Mouse (Mus musculus): ENCODE results near the gene Nol11. TPM values are rescaled to one million over a fixed set of nuclear protein-coding genes. Genes with fewer than 3 reads are reported as not detected.
"Not testable (repeated sequence)": the region's sequence is repeated elsewhere in the genome, so short reads cannot be mapped to it uniquely, and the experiment has no call there.

Nol11 gene
- total RNA-seq, 4 experiments from 2014 or later: 11.8 to 16.7 (median 14.3) TPM

DNA sequence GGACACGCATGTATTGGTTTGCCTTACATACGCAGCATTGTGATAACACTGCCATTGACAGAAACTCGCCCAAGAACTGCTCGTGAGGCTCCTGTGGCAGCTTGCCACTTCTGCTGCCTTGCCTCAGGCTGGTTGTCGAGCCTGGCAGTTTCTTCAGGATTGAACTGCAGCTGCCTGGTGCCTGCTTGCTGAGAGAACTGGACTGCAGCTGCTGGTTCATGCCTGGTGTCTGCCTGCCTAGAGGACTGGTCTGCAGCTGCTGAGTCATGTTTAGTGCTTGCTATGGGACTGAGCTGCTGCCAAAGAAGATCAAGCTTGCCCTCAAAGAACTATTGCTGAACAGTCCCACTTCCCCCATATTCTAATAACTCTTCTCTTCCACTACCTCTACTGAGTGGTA lies 33.9 kb downstream of the Nol11 start:
- DNase-seq (ENCODE audit: low spot score in 2 of 2): no peak

DNA sequence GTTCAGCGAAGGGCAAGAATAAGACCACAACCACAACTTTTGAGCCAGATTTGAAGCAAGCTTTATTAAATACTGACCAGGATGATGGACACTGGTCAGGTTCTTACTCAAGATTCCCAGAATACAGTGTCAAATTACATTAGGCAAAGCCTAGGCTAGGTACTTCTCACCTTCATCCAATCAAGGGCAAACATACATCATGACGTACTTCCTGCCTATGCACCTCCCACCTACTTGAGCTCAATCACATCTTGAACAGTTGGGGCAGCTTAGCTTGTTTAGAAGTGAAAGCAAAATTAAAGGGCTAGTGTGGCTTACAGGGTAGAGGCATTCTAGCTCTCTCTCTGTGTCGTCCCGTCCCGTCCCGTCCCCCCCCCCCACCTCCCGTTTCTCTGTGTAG lies 34.8 kb downstream of the Nol11 start:
- no peak for DNase-seq (ENCODE audit: low spot score in 2 of 2)

DNA sequence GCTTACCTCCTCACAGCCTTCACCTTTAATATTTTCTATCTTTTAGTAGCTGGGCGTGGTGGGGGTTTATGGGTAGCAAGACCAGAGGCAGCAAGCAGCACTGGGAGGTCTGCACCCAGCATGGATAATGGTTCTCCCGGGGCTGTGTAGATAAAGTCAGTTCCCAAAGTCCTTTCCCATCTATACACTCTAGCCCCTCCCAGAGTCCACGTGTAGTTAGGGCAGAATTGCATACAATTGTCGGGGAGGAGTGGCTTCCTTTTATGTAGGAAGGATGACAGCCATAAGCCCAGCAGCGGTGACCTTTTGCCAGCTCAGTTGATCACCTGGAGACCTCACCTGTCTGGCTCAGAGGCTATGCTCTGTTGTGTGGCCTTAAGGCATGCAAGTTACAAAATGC lies 35.5 kb downstream of the Nol11 start:
- no peak for DNase-seq (ENCODE audit: low spot score in 2 of 2)

DNA sequence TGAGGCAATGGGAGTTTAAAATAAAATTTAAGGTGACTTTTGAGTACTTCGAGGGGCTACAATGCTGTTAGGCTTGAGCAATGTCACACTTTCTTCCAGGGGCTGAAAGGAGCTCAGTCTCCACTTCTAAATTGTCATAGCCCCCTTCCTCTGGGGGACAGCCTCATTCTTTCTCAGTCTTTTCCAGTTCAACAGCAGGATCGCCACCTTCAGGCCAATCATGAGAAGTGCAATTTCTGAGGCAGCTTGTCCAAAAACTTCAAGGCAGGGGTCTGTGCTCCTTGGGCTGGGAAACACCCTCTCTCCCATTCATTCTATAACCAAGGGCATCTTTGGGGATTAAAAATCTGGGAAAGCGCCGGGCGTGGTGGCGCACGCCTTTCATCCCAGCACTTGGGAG lies 37.4 kb downstream of the Nol11 start:
- DNase-seq (ENCODE audit: low spot score in 2 of 2): no peak

DNA sequence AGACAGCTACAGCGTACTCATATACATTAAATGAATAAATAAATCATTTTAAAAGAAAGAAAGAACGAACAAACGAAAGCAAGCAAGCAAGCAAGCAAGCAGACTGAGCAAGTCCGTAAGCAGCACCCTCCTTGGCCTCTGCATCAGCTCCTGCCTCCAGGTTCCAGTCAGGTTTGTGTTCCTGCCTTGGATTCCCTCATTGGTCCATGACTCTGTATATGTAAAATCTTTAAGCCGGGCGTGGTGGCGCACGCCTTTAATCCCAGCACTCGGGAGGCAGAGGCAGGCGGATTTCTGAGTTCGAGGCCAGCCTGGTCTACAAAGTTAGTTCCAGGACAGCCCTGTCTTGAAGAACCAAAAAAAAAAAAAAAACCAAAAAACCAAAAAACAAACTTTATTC lies 45.2 kb downstream of the Nol11 start:
- not testable (repeated sequence) for DNase-seq (ENCODE audit: low spot score in 2 of 2)

DNA sequence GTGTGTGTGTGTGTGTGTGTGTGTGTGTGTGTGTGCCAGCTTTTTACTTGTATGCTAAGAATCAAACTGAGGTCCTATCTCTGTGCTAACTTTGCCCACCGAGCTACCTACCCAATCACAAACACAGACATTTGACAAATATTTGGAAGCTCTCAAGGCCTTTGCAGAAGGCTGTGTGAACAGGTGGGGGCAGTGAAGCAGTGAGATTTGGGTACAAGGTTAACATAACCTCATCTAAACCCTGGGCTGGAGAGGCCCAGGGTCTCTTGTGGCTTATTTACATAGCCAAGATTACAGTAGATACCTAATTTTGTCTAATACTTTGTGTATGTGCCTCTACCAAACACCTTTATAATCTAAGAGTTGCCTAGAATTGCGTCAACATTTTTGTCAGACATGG lies 46.8 kb downstream of the Nol11 start:
- no peak for DNase-seq (ENCODE audit: low spot score in 2 of 2)

DNA sequence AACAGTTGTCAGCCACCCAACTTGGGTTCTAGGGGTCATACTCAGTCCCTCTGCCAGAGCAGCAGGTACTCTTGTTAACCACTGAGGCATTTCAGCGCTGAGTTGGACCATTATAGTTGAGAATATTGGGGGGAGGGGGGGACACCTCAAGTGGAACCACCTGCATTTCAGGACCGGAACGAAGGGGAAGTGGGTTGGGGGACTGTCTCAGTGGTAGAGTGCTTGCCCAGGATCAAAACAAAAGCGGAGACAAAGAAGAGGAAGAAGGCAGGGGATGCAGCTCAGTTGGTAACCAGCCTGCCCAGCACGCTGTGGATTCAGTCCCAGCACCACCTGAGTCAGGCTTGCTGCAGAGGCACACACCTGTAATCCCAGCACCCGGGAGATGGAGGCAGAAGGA lies 48.4 kb downstream of the Nol11 start:
- no peak for DNase-seq (ENCODE audit: low spot score in 2 of 2)

DNA sequence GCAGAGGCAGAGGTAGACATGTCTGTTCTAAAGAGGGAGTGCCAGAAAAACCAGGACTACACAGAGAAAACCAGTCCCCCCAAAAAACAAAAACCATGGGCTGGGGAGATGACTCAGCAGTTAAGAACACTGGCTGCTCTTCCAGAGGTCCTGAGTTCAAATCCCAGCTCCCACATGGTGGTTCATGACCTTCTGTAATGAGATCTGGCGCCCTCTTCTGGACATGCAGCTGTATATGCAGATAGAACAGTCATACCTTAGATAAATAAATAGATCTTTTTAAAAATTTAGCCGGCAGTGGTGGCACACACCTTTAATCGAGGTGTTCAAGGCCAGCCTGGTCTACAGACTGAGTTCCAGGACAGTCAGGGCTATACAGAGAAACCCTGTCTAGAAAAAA lies 50.5 kb downstream of the Nol11 start:
- DNase-seq (ENCODE audit: low spot score in 2 of 2): no peak

DNA sequence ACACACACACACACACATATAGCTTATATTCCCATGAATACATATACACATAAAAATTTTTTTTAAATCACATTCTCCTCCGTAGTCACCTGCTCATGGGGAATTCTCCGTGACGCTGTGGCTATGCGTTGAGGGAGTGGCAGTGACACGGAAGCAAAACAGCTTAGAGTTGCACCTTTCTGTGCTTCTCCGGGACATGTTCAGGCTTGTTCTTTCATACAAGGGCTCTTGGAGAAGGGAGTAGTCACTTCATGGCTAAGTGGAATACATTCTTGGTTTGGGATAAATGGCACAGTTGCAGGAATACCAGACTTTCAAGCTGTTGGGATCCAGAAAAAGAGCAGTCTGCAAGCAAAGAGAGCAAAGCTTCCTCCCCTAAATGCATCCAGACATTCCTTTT lies 51.6 kb downstream of the Nol11 start:
- DNase-seq (ENCODE audit: low spot score in 2 of 2): no peak

DNA sequence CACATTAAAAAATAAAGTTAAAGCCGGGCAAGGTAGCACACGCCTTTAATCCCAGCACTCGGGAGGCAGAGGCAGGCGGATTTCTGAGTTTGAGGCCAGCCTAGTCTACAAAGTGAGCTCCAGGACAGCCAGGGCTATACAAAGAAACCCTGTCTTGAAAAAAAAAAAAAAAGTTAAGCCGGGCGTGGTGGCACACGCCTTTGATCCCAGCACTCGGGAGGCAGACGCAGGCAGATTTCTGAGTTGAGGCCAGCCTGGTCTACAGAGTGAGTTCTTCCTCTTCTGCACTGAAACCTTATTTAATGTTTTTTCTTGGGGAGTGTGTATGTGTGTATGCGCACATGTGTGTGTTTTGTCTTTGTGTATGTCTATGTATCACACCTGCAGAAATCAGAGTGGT lies 52.7 kb downstream of the Nol11 start:
- DNase-seq (ENCODE audit: low spot score in 2 of 2): not testable (repeated sequence)

DNA sequence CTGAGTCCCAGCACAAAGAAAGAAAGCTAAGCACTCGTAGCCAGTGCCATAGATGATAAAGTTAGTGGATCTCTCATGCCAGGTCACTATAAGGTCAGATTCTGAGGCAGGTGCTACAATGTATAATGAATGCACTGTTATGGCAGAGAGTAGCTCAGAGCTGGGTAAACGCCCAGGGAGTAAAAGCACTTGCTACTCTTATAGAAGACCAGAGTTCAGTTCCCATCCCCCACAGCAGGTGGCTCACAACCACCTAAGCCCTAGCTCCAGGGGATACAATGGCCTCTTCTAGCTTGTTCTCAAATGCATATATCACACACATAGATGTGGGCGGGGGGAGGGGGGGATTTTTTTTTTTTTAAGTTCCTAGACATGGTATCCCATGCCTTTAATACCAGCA lies 53.4 kb downstream of the Nol11 start:
- no peak for DNase-seq (ENCODE audit: low spot score in 2 of 2)

DNA sequence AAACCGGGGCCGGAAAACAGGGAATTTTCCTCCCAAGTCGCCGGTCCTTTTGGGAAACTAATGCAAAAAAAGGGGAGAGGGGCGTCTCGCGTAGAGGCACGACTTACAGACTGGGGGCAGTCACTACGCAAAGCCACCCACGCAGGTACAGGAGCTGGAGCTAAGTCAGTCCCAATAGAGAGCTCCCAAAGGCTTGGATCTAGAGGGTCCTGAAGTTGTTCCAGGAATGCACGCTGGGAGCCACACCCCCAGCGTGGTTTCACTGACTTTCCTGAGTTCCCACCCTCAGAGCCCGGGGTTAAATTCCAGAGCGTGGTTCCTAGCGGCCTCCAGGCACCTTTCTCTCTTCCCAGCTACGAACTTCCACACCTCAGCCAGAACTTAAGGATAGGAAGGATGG lies 56.8 kb downstream of the Nol11 start:
- DNase-seq (ENCODE audit: low spot score in 2 of 2): no peak

DNA sequence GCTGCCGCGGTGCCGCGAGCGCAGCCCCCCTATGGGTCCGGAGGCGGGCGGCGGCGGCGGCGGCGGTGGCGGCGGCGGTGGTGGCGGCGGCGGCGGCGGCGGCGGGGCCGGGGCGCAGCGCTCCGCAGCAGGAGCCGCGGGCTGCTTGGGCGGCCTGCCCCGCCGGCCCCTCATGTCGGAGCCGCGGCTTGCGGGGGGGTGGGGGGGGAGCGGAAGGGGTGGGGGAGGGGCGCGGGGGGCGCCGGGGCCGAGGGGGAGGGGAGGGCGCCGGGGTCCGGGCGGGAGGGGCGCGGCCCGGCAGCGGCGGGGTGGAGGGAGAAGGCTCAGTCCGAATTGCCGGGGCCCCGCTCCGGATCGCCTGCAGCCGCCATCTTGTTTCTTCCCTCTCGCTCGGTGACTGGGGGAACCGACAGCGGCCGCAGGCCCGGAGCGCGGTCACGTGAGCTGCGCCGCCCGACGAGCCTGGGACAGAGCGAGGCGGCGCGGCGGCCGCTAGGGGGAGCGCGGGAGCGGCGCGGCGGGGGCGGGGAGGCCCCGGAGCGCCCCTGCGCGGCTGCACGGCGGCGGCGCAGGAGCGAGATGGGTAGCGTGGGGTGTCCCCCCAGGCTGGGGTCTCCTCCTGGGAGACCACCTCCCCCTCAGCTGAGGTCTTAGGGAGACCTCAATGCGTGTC lies 57.3 kb downstream of the Nol11 start, which contains the start of gene Bptf:
Gene Bptf (minus strand): TSS at position 379 of the 673 bp plus-strand sequence.
- DNase-seq (ENCODE audit: low spot score in 2 of 2): peak; percentile 78 to 85

DNA sequence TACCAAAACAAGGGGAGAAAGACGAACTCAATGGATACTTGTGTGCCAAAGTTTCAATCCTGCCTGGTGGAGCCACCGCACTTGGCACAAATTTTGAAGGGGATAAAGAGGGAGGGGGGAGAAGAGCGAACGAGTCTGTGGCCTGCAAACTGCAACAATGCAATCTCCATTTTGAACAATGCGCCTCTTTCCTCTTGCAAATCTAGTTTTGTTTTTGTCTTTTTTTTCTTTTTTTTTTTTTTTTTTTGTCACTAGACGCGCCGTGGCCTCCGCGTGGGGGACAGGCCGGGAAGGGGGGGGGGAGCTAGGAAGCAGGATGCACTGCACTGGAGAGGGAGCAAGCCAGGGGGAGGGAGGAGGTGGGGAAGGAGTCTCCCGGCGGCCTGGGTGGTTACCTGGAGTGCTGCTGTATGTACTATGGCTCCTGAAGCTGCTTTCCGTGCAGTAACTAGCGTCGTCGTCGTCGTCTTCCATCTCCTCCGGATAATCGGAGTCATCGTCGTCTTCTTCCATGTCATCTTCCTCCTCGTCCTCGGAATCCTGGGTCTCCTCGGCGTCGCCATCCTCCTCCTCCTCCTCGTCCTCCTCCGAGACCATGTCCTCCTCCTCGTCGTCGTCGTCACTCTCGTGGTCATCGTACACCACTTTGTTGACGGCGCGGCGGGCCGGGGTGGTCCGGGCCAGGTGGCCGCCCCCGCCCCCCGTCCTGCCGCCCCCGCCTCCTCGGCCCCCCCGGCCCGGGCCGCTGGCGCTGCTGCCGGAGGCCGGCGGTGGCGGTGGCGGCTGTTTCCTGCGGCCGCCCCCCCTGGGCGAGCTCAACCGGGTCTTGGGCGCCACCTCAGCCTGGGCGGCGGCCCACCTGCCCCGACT lies 58.1 kb downstream of the Nol11 start:
- DNase-seq (ENCODE audit: low spot score in 2 of 2): peak; percentile 20 to 51

DNA sequence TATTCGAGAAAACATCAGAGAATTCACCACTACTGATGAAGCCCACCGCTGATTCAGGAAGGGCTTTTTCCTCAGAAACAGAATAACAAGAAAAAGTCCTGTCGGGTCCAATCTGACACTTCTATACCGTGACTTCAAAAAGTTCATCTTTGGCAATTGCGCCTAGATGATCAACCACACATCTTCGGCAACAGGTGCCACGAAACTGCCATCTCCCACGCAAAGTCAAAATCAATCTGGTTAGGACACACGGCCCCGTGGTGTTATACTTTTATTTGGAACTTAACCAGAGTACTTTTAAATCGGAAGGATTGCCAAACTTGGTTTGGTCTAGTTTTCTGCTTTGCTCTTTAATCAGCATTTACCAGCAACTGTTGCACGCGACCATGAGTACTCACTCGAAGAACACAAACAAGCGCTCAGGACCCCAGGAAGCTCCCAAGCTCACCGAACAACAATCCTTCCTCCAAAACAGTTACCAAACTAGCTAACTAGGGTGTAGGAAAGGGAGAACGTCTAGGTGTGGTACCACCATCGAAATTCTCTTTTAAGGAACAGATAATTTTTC lies 58.9 kb downstream of the Nol11 start:
- DNase-seq (ENCODE audit: low spot score in 2 of 2): no peak

DNA sequence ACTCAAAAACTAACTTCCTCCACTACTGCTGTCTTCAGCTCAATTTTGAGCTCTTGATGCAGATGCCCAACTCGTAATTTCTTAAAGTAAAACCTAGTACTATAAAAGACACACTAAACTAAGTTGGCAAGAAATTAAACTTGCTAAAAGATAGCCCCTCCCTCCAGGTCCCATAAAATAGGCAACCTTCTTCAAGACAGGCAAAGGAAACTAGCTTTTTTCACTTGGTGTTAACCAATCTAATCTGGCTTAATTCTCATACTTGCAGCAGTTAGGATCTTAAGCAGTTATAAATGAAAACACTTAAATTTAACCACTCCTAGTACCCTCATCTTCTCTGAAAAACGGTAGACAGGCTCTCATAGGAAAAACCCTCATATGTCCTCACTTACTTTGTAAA lies 59.5 kb downstream of the Nol11 start:
- DNase-seq (ENCODE audit: low spot score in 2 of 2): no peak

DNA sequence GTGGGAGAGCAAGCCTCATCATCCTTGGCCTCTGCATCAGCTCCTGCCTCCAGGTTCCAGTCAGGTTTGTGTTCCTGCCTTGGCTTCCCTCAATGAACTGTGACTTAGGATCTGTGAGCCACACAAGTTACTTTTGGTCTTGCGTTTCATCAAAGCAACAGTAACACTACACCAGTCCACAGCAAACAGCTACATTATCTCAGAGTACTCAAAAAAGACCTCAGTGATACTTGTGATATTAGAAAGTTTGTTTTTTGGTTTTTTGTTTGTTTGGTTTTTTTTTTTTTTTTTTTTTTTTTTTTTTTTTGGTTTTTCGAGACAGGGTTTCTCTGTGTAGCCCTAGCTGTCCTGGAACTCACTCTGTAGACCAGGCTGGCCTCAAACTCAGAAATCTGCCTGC lies 62.5 kb downstream of the Nol11 start:
- not testable (repeated sequence) for DNase-seq (ENCODE audit: low spot score in 2 of 2)

DNA sequence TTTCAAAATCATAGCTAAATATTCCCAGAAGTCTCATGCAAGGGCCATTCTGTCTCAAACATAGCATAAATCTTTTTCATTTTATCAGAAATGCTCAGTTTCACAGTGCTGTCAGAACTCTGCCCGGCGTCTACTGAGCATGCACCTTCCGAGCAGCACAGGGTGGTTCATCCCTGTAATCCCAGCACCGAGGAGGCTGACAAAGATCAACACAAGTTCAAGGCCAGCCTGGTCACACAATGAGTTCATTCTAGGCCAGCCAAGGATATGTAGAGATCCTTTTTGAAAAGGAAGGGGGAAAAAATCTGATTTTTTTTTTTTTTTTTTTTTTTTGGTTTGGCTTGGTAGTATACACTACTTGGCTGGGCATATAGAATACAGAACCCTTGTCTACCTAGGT lies 64.2 kb downstream of the Nol11 start:
- no peak for DNase-seq (ENCODE audit: low spot score in 2 of 2)

DNA sequence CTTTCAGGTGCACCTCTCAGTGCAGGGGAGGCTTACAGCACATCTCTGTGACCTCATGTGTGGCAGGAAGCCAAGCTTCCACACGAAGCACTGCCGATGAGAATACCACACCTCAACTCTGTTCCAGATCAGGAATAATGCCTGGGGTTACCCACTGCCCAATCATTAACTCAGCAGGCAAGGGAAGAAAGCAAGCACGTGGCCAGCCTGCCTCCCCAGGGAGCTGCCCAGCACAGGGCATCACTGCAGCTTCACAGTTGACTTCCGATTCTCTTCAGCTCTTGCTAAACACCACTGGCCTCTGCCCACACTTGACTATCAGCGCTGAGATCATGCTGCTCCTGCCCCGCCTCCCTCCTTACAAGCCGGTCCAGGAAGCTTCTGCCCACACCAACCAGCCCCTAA lies 64.9 kb downstream of the Nol11 start:
- peak; percentile 15 to 32 for DNase-seq (ENCODE audit: low spot score in 2 of 2)

DNA sequence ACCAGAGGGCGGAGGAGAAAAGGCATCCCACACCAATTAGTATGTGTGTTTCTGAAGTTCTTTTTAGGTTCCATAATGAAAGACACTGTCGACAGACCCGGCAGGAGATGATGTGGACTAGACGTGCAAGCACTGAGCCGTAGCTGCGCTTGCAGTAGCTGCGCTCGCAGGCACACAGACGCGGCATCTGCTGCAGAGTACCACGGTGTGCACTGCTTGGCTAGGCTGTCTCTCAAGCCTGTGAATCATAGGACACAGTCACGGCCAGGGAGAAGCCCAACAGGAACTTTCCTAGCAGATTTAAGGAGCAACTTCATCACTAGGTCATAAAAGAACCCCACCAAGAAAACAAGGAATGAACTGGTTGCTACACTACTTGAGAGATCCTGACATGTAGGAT lies 71.4 kb downstream of the Nol11 start:
- no peak for DNase-seq (ENCODE audit: low spot score in 2 of 2)

Data from gastrocnemius, adult 8-10 months (tissue).